Mouse (Mus musculus): ENCODE measurements around the gene Atp6v1d.

GRCm38 (mm10) chr12:78901467-78901866 lies 40.0 kb upstream of the Atp6v1d start:
- TF ChIP-seq POLR2A (IDR thresholded peaks at IDR 0.05; ENCODE audit: control insufficient read depth, low read depth, low read length) (no peak), CTCF (IDR thresholded peaks at IDR 0.05; ENCODE audit: control insufficient read depth, insufficient read depth, insufficient replicate concordance, low read depth, low read length) (no peak)

Measured in testis, adult 2 months (tissue).